Mouse (Mus musculus): ENCODE data around the gene Arid1b. TPM values are rescaled to one million over a fixed set of nuclear protein-coding genes. Genes with fewer than 3 reads are reported as not detected.

Gene Arid1b
- polyA plus RNA-seq, 1 experiment from 2014 or later: 4.8 TPM

- Histone ChIP-seq H3K36me3 (ENCODE audit: control insufficient read depth, insufficient read depth) (no peaks in the 10 kb centered on the region), H3K9me3 (ENCODE audit: control insufficient read depth) (no peaks in the 10 kb centered on the region), H3K9ac (ENCODE audit: low read depth, low read length) (no peak overlapping the region), H3K4me3 (ENCODE audit: low read depth, low read length) (no peak overlapping the region), H3K4me1 (replicated peaks; ENCODE audit: control insufficient read depth, insufficient read depth, low read length) (no peaks in the 10 kb centered on the region), H3K27ac (ENCODE audit: low read depth, low read length) (no peak overlapping the region), H3K4me2 (replicated peaks; ENCODE audit: low read depth) (no peak overlapping the region), H3K27me3 (replicated peaks; ENCODE audit: control insufficient read depth, insufficient read depth, low read length) (no peaks in the 10 kb centered on the region)
- WGBS: 71% methylated on average over 6 of the region's 6 CpGs
- TF ChIP-seq CTCF (IDR thresholded peaks at IDR 0.05; ENCODE audit: low read depth): no peak
- ATAC-seq: no peak
Measured at GRCm38 (mm10) chr17:4972261-4972660, 21.9 kb upstream of the Arid1b start.

- Histone ChIP-seq H3K4me1 (replicated peaks; ENCODE audit: control insufficient read depth, insufficient read depth, low read length) (no peaks in the 10 kb centered on the region), H3K27me3 (replicated peaks; ENCODE audit: control insufficient read depth, insufficient read depth, low read length) (no peaks in the 10 kb centered on the region), H3K27ac (ENCODE audit: low read depth, low read length) (no peak overlapping the region), H3K4me2 (replicated peaks; ENCODE audit: low read depth) (no peak overlapping the region; the same call in 1 of the 2 replicates), H3K36me3 (ENCODE audit: control insufficient read depth, insufficient read depth) (no peaks in the 10 kb centered on the region), H3K4me3 (ENCODE audit: low read depth, low read length) (no peak overlapping the region), H3K9ac (ENCODE audit: low read depth, low read length) (no peak overlapping the region), H3K9me3 (ENCODE audit: control insufficient read depth) (no peaks in the 10 kb centered on the region)
- peak; percentile 94 for ATAC-seq
- WGBS: 52% methylated on average over 11 of the region's 11 CpGs
- TF ChIP-seq CTCF (IDR thresholded peaks at IDR 0.05; ENCODE audit: low read depth): no peak
Measured at GRCm38 (mm10) chr17:4974736-4975135, 19.4 kb upstream of the Arid1b start.

- H3K4me1 ChIP-seq (replicated peaks; ENCODE audit: control insufficient read depth, insufficient read depth, low read length): no peaks in the 10 kb centered on the region
- H3K4me2 ChIP-seq (replicated peaks; ENCODE audit: low read depth): no peak overlapping the region
- no peaks in the 10 kb centered on the region for H3K27me3 ChIP-seq (replicated peaks; ENCODE audit: control insufficient read depth, insufficient read depth, low read length)
- H3K4me3 ChIP-seq (ENCODE audit: low read depth, low read length): no peak overlapping the region
- ATAC-seq: no peak
- 79% methylated on average over 7 of the region's 7 CpGs for WGBS
- H3K9ac ChIP-seq (ENCODE audit: low read depth, low read length): no peak overlapping the region
- H3K9me3 ChIP-seq (ENCODE audit: control insufficient read depth): no peaks in the 10 kb centered on the region
- H3K36me3 ChIP-seq (ENCODE audit: control insufficient read depth, insufficient read depth): no peaks in the 10 kb centered on the region
- no peak for TF ChIP-seq CTCF (IDR thresholded peaks at IDR 0.05; ENCODE audit: low read depth)
- no peak overlapping the region for H3K27ac ChIP-seq (ENCODE audit: low read depth, low read length)
Measured at GRCm38 (mm10) chr17:4980151-4980550, 14.0 kb upstream of the Arid1b start.

GRCm38 (mm10) chr17:4982819-4983218 lies 11.3 kb upstream of the Arid1b start:
- no peak for ATAC-seq
- Histone ChIP-seq H3K9me3 (ENCODE audit: control insufficient read depth) (no peaks in the 10 kb centered on the region), H3K27ac (ENCODE audit: low read depth, low read length) (no peak overlapping the region), H3K36me3 (ENCODE audit: control insufficient read depth, insufficient read depth) (no peaks in the 10 kb centered on the region), H3K4me3 (ENCODE audit: low read depth, low read length) (no peak overlapping the region), H3K9ac (ENCODE audit: low read depth, low read length) (no peak overlapping the region), H3K4me2 (replicated peaks; ENCODE audit: low read depth) (no peak overlapping the region), H3K4me1 (replicated peaks; ENCODE audit: control insufficient read depth, insufficient read depth, low read length) (no peaks in the 10 kb centered on the region), H3K27me3 (replicated peaks; ENCODE audit: control insufficient read depth, insufficient read depth, low read length) (no peaks in the 10 kb centered on the region)
- 80% methylated on average over 5 of the region's 5 CpGs for WGBS
- no peak for TF ChIP-seq CTCF (IDR thresholded peaks at IDR 0.05; ENCODE audit: low read depth)

DNA sequence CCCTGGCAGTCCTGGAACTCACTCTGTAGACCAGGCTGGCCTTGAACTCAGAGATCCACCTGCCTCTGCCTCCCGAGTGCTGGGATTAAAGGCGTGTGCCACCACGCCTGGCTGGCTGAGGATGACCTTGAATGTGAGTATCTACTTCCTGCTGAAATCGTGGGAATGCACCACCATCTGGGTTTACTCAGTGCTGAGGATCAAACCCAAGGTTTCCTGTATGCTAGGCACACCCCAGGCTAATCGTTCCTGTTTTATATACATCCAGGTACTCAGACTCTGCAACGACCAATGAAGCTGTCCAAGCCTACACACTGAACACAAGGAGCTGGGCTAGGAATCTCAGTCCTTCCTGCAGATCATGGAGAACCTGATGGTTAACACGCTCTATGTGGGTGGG lies 9.4 kb upstream of the Arid1b start:
- H3K27me3 ChIP-seq (replicated peaks; ENCODE audit: control insufficient read depth, insufficient read depth, low read length): no peaks in the 10 kb centered on the region
- no peak overlapping the region for H3K4me2 ChIP-seq (replicated peaks; ENCODE audit: low read depth)
- ATAC-seq: no peak
- H3K4me3 ChIP-seq (ENCODE audit: low read depth, low read length): no peak overlapping the region
- H3K9me3 ChIP-seq (ENCODE audit: control insufficient read depth): no peaks in the 10 kb centered on the region
- H3K4me1 ChIP-seq (replicated peaks; ENCODE audit: control insufficient read depth, insufficient read depth, low read length): no peaks in the 10 kb centered on the region
- H3K36me3 ChIP-seq (ENCODE audit: control insufficient read depth, insufficient read depth): no peaks in the 10 kb centered on the region
- TF ChIP-seq CTCF (IDR thresholded peaks at IDR 0.05; ENCODE audit: low read depth): no peak
- no peak overlapping the region for H3K27ac ChIP-seq (ENCODE audit: low read depth, low read length)
- 69% methylated on average over 7 of the region's 7 CpGs for WGBS
- no peak overlapping the region for H3K9ac ChIP-seq (ENCODE audit: low read depth, low read length)

GRCm38 (mm10) chr17:4990911-4991560 lies 3.1 kb upstream of the Arid1b start:
- no peak for TF ChIP-seq CTCF (IDR thresholded peaks at IDR 0.05; ENCODE audit: low read depth)
- Histone ChIP-seq H3K9me3 (ENCODE audit: control insufficient read depth) (no peaks in the 10 kb centered on the region), H3K4me2 (replicated peaks; ENCODE audit: low read depth) (peak overlapping the region; percentile 50), H3K4me1 (replicated peaks; ENCODE audit: control insufficient read depth, insufficient read depth, low read length) (no peaks in the 10 kb centered on the region), H3K27me3 (replicated peaks; ENCODE audit: control insufficient read depth, insufficient read depth, low read length) (no peaks in the 10 kb centered on the region), H3K4me3 (ENCODE audit: low read depth, low read length) (no peak overlapping the region), H3K27ac (ENCODE audit: low read depth, low read length) (peak overlapping the region; percentile 41; the same call in 1 of the 2 replicates), H3K36me3 (ENCODE audit: control insufficient read depth, insufficient read depth) (no peaks in the 10 kb centered on the region), H3K9ac (ENCODE audit: low read depth, low read length) (no peak overlapping the region)
- ATAC-seq: no peak
- WGBS: 57% methylated on average over 16 of the region's 16 CpGs

Measured in intestine, postnatal 0 days (tissue).